Mouse (Mus musculus) layer of hippocampus, adult 2 months (tissue): ENCODE measurements at regions not wholly inside any gene's neighbourhood (a gene's known extent, or its start where the extent isn't known, plus 50 kb on each side); places are given as distances from the start of the nearest gene placed in this dataset.

Source experiments
- DNase-seq, 2 experiments: peaks; one replicate each; pipeline ENCODE4 v3.0.0; 2022; ENCODE audit warnings: low spot score in 2 of 2
- H3K27ac ChIP-seq: fragments of 200-600 bp; 2 replicates; pipeline ENCODE4 v1.8.1; 2022
- H3K4me3 ChIP-seq: fragments of 200-600 bp; 2 replicates; pipeline ENCODE4 v1.8.1; 2022; ENCODE audit warnings: mild to moderate bottlenecking
- CTCF ChIP-seq: fragments of 200-600 bp; conservative IDR thresholded peaks from 2 replicates; pipeline ENCODE4 v1.8.1; 2022; ENCODE audit warnings: antibody characterized with exemption, mild to moderate bottlenecking, moderate library complexity

GRCm38 (mm10) chr10:91734691-91735090 is 553.6 kb upstream of the Tmpo start:
- Histone ChIP-seq H3K4me3 (no peak overlapping the region), H3K27ac (no peak overlapping the region)
- TF ChIP-seq CTCF: peak; percentile 40
- DNase-seq: no peak

GRCm38 (mm10) chr10:91732007-91732589 is 551.0 kb upstream of the Tmpo start:
- no peak for DNase-seq
- H3K27ac ChIP-seq: no peak overlapping the region
- no peak for TF ChIP-seq CTCF
- H3K4me3 ChIP-seq: no peak overlapping the region

GRCm38 (mm10) chr10:91730062-91730461 is 548.9 kb upstream of the Tmpo start:
- TF ChIP-seq CTCF: no peak
- no peak overlapping the region for H3K4me3 ChIP-seq
- no peak for DNase-seq
- no peak overlapping the region for H3K27ac ChIP-seq

- no peak overlapping the region for H3K27ac ChIP-seq
- TF ChIP-seq CTCF: no peak
- peak; percentile 81 to 83 for DNase-seq
- H3K4me3 ChIP-seq: no peak overlapping the region
Observed at GRCm38 (mm10) chr10:91719561-91720371, 538.7 kb upstream of the Tmpo start.

GRCm38 (mm10) chr10:91716604-91717003 is 535.5 kb upstream of the Tmpo start:
- Histone ChIP-seq H3K4me3 (no peak overlapping the region), H3K27ac (no peak overlapping the region)
- TF ChIP-seq CTCF: no peak
- no peak for DNase-seq

- no peak overlapping the region for H3K27ac ChIP-seq
- no peak overlapping the region for H3K4me3 ChIP-seq
- DNase-seq: no peak
- no peak for TF ChIP-seq CTCF
Observed at GRCm38 (mm10) chr10:91714648-91715047, 533.5 kb upstream of the Tmpo start.

GRCm38 (mm10) chr10:91713529-91713928 is 532.4 kb upstream of the Tmpo start:
- no peak for DNase-seq
- TF ChIP-seq CTCF: no peak
- H3K27ac ChIP-seq: no peak overlapping the region
- no peak overlapping the region for H3K4me3 ChIP-seq

GRCm38 (mm10) chr10:91706816-91707215 is 525.7 kb upstream of the Tmpo start:
- no peak for TF ChIP-seq CTCF
- no peak for DNase-seq
- H3K4me3 ChIP-seq: no peak overlapping the region

GRCm38 (mm10) chr10:91704751-91705150 is 523.6 kb upstream of the Tmpo start:
- no peak for DNase-seq
- no peak for TF ChIP-seq CTCF
- Histone ChIP-seq H3K27ac (no peak overlapping the region), H3K4me3 (no peak overlapping the region)

More at GRCm38 (mm10) chr10:91706816-91707215, 525.7 kb upstream of the Tmpo start:
- no peak overlapping the region for H3K27ac ChIP-seq

GRCm38 (mm10) chr10:91701822-91702221 is 520.7 kb upstream of the Tmpo start:
- no peak for DNase-seq
- Histone ChIP-seq H3K27ac (no peak overlapping the region), H3K4me3 (no peak overlapping the region)
- no peak for TF ChIP-seq CTCF

GRCm38 (mm10) chr10:91686082-91686618 is 505.0 kb upstream of the Tmpo start:
- Histone ChIP-seq H3K4me3 (no peak overlapping the region), H3K27ac (no peak overlapping the region)
- no peak for DNase-seq
- no peak for TF ChIP-seq CTCF

- no peak for DNase-seq
- no peak for TF ChIP-seq CTCF
- Histone ChIP-seq H3K4me3 (peak overlapping the region; percentile 24; the same call in 1 of the 2 replicates), H3K27ac (no peak overlapping the region)
Observed at GRCm38 (mm10) chr10:91685164-91686027, 504.3 kb upstream of the Tmpo start.

- H3K4me3 ChIP-seq: no peak overlapping the region
- no peak for TF ChIP-seq CTCF
- H3K27ac ChIP-seq: no peak overlapping the region
- no peak for DNase-seq
Observed at GRCm38 (mm10) chr10:91679641-91680040, 498.5 kb upstream of the Tmpo start.
